Mouse (Mus musculus): Measurements from ENCODE around the gene Pom121.
A peak's percentile ranks its signal among the peaks of the same experiment; 100 is the strongest.

The Pom121 gene

GRCm38 (mm10) chr5:135394004-135394823 is at the start of gene Pom121:
Gene Pom121, minus strand, starts transcription at chr5:135394546.
- peak; percentile 72 to 81 for DNase-seq (ENCODE audit: low spot score in 2 of 2)

DNA sequence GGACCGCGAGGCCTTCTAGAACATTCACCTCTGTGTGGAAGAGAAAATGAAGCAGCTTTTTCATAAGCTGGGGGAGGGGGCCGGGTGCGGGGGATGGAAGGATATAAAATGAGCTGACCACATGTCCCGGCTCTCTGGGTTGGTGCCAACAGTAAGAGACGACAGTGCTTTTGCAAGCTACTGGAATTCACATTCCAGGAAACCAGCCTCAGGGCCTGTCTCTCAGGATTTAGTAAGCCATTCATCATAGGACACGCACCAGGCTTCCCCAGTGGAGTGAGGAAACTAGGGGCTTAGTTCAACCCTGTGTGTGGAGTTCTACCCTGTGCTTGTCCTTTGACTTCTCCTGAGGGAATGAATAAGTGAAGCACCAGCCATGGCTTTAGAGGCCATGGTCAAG is 48.1 kb upstream of the Pom121 start:
- DNase-seq (ENCODE audit: low spot score in 2 of 2): no peak

- peak; percentile 18 to 23 for DNase-seq (ENCODE audit: low spot score in 2 of 2)
Observed at GRCm38 (mm10) chr5:135435039-135435438, 40.7 kb upstream of the Pom121 start.

DNA sequence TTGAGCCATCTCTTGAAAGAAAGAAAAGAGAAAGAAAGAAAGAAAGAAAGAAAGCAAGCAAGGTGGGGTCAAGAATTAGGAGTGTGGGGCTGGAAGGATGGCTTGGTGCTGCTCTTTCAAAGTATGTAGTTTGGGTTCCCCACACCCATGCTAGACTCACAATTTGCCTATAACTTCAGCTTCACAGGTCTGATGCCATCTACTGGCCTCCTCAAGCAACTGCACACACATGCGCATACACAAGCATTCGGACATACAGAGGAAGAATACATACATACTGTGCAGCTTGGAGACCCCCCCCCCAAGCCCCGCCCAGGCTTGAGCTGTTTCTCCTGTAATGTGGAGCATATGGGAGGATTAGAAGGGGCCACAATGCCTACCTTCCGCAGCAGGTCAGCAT is 39.5 kb upstream of the Pom121 start:
- DNase-seq (ENCODE audit: low spot score in 2 of 2): no peak

- DNase-seq (ENCODE audit: low spot score in 2 of 2): no peak
Observed at GRCm38 (mm10) chr5:135431111-135431510, 36.8 kb upstream of the Pom121 start.

DNA sequence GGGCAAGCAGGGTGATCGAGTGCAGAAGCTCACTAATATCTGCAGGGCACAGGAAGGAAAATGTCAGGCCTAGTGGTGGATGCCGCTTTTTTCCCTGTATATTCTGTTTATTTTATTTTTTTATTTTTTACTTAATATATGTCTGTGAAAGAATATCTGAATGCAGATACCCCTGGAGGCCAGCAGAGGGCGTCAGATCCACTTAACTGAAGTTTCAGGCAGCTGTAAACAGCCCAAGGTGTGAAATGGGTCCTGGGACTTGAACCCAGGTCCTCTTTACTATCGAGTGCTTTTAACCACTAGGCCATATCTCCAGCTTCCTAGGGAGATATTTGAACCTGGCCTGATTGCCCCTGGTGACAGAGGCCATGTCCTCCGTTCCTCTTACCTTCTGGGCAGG is 34.4 kb upstream of the Pom121 start:
- peak in 1 of 2 experiments; percentile 11 for DNase-seq (ENCODE audit: low spot score in 2 of 2)

DNA sequence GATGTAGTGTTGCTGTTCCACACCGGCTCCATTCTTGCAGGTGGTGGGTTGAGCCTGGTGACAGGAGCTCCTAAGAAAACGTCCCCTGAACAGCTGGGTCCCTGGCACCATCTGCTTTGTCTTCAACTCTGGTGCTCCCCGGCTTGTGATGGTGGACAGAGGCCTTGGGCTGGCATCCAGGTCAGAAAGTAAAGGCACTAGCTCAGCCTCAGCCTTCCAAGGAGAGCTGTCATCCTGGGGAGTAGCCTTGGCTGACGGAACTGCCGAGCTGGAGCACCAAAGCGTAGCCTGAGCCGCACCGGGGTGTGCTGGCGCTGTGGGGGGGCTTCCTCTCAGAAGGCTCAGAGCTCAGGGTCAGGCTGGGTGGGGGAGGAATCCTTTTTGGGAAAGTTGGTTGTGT is 15.9 kb upstream of the Pom121 start:
- DNase-seq (ENCODE audit: low spot score in 2 of 2): no peak

DNA sequence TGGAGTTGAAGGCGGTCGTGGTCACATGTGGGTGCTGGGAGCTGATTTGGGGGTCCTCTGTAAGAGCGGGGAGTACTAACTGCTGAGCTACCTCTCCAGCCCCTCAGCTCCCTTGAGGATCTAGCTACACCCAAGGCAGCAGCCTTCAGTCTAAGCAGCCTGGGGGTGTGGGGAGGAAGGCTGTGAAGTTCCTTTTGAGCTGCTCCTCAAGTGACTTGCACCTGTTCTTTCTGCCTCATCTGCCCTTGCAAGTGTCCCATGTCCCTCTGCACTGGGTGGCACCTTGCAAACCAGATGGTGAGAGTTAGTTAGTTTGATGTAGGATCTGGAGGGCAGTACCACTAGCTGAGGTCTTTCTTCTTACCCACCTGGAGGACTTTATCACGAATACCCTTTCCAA is 13.8 kb upstream of the Pom121 start:
- no peak for DNase-seq (ENCODE audit: low spot score in 2 of 2)

GRCm38 (mm10) chr5:135405437-135405836 is 11.1 kb upstream of the Pom121 start:
- DNase-seq (ENCODE audit: low spot score in 2 of 2): no peak

DNA sequence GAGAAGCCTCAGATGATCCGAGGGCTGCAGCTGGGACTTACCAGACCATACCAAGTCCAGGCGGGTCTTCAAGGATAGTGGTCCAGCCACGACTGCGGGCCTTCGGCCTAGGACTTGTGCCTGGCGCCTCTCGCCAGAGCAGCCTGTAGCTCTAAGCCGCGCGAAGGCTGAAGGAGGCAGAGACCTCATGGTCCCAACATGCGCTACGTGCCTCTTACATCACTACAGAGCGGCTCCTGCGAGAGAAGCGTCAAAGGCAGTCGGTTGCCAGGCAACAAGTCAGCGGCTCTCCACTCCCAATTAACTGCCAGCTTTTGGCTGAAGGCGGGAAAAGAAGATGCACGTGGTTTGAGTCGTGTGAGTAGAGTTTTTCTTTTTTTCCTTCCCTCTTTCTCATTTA is 10.3 kb upstream of the Pom121 start:
- no peak for DNase-seq (ENCODE audit: low spot score in 2 of 2)

DNA sequence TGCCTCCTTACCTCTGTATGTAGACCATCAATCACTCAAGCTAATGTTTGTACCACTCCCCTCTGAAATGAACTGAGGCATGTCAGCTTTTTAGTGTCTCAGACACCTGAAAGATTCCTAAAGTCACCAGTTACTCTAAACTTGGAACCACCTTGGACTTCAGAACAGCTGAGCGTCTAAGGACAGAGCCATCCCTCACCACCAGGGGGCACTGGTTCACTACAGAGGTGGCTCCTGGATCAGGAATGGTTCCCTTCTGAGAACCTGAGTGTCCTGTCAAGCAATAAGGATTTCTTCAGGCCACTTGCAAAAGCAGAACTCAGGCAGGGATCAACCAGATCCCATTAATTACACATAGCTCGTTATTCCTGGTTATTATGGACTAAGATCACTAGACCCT is 5.9 kb upstream of the Pom121 start:
- peak; percentile 50 to 68 for DNase-seq (ENCODE audit: low spot score in 2 of 2)

- DNase-seq (ENCODE audit: low spot score in 2 of 2): no peak
Observed at GRCm38 (mm10) chr5:135399382-135399781, 5.0 kb upstream of the Pom121 start.

DNA sequence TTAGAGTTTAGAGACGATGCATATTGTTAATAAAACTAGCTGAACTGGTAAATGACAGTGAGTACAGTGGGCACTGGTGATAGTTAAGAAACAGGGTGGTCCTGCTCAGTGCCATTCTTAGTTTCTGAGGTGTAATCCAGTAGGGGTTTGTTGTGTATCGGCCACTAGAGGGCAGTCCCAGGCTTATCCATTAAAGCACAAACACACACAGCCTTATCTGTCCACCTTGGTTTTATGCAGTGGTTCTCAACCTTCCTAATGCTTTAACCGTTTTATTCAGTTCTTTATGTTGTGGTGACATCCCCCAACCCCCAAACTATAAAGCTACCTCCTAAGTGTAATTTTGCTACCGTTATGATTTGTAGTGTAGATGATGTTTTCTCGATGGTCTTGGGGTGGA is 1.5 kb upstream of the Pom121 start:
- DNase-seq (ENCODE audit: low spot score in 2 of 2): peak; percentile 27 to 58

GRCm38 (mm10) chr5:135383771-135384170 is 10.6 kb downstream of the Pom121 start:
- DNase-seq (ENCODE audit: low spot score in 2 of 2): no peak

GRCm38 (mm10) chr5:135382746-135383145 is 11.6 kb downstream of the Pom121 start:
- DNase-seq (ENCODE audit: low spot score in 2 of 2): no peak

- no peak for DNase-seq (ENCODE audit: low spot score in 2 of 2)
Observed at GRCm38 (mm10) chr5:135381356-135381925, 12.9 kb downstream of the Pom121 start.

GRCm38 (mm10) chr5:135380681-135381080 is 13.7 kb downstream of the Pom121 start:
- DNase-seq (ENCODE audit: low spot score in 2 of 2): no peak

- no peak for DNase-seq (ENCODE audit: low spot score in 2 of 2)
Observed at GRCm38 (mm10) chr5:135376341-135376740, 18.0 kb downstream of the Pom121 start.

- no peak for DNase-seq (ENCODE audit: low spot score in 2 of 2)
Observed at GRCm38 (mm10) chr5:135375167-135375566, 19.2 kb downstream of the Pom121 start.

DNA sequence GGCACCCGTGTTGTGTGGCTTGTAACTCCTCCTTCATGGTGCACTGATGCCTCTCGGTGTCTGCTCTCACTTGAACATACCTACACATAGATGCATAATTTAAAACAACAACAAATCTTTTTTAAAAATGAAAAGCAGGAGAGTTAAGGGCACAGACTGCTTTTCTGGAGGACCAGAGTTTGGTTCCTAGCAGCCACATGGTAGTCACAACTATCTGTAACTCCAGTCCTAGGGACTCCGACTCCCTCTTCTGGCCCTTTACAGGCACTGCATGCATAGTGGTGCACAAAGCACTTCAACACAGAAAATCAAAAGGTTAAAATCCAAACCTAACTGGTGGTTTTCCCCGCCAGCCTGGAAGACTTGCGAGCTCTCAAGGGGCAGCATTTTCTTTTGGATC is 20.7 kb downstream of the Pom121 start:
- no peak for DNase-seq (ENCODE audit: low spot score in 2 of 2)

DNA sequence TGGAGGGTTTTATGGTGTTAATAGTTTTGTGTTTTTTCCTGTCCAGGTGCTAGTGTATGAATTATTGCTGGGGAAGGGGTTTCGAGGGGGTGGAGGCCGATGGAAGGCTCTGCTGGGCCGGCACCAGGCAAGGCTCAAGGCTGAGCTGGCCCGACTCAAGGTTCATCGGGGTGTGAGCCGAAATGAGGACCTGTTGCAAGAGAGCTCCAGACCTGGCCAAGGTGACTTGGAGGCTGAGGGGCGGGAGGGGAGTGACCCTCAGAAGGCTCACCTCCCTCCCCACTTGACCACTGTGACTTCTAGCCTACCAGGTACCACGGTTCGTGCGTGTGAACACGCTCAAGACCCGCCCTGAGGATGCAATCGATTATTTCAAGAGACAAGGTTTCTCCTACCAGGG is 23.2 kb downstream of the Pom121 start:
- DNase-seq (ENCODE audit: low spot score in 2 of 2): no peak

DNA sequence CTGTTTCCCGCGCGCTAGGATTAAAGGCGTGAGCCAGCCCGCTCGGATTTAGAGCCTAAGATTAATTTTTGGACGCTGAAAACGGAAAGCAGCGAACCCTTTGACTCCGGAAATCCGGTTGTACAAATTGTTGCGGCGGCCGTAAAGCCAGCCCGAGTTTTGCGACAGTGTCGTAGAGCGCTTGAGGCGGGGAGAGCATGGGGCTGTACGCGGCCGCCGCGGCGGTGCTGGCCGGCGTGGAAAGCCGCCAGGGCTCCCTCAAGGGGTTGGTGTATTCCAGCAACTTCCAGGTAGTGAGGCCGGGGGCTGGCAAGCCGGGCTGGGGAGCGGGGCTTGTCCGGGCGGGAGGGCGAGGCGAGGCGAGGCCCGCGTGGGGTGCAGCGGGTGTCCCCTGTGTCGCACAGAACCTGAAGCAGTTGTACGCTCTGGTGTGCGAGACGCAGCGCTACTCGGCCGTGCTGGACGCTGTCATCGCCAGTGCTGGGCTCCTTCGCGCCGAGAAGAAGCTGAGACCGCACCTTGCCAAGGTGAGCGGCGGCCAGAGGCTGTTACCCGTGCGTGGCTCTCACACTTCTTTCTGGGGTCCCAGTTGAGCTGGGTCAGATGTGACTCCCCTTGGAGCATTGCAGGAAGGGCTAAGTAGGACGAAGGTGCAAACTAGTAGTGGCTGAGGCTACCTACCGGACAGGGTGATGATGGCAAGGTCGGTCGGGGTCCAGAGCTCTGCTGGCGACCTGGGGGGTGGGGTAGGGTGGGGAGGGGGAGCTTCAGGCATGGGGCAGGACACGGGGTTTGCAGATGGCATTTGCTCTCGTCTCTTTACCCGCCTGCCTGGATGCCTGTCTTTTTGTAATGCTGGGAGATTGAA is 24.3 kb downstream of the Pom121 start, which contains the start of gene Nsun5:
Nsun5 (plus strand) TSS at position 167 of the 868 bp plus-strand sequence.
- peak; percentile 84 to 91 for DNase-seq (ENCODE audit: low spot score in 2 of 2)
